Mouse (Mus musculus) natural killer cell, adult 2 months (primary cell): ENCODE data around the gene Daam2.
A peak's percentile ranks its signal among the peaks of the same experiment; 100 is the strongest.

Source experiments
- DNase-seq, 2 experiments: peaks; one replicate each; pipeline ENCODE4 v3.0.0; 2022; ENCODE audit warnings: low spot score in 2 of 2

Gene Daam2

DNA sequence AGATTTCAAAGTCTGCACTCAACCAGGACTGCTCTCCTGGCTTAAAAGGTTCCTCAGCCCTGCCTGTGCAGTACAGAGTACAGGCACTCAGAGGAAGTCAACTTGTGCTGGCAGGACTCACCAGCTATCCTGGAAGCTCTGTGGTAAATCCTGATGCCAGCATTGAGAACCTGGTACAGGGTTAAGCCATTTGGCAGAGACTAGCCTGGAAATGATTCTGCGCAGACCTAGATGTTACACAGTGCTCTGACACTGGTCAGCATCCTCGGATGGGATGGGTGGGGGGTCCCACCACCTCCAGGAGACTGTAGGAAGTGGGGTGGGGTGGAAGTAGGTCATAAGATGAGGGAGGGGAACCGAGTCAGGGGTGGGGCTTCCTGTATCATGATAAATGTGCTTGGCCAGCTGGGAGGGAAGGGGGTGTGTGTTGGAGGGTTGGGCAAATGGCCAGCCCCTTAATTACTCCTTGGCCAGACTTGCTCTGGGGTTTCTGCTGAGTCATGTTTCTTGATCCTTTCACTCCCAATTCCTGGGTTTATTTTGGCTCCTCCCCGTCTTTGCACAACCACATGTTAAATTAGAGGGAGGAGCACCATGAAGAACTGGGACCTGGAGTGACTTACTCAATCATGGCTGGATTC lies 132.0 kb downstream of the Daam2 start:
- DNase-seq = no peak

DNA sequence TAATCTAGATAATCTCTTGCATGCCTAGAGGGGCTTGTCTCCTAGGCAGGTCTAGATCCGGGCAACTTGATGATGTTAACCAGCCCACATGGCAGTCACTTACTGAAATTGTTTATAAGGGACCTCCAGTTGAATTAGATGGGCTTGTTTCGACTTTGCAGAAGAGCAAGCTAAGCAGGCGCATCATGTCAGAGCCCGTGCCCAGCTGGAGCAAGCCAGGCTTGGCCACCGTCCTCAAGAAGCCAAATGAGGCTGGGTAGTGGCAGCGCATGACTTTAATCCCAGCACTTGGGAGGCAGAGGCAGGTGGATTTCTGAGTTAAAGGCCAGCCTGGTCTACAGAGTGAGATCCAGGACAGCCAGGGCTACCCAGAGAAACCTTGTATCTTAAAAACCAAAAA lies 133.0 kb downstream of the Daam2 start:
- no peak for DNase-seq

GRCm38 (mm10) chr17:49430136-49430535 lies 134.0 kb downstream of the Daam2 start:
- no peak for DNase-seq

DNA sequence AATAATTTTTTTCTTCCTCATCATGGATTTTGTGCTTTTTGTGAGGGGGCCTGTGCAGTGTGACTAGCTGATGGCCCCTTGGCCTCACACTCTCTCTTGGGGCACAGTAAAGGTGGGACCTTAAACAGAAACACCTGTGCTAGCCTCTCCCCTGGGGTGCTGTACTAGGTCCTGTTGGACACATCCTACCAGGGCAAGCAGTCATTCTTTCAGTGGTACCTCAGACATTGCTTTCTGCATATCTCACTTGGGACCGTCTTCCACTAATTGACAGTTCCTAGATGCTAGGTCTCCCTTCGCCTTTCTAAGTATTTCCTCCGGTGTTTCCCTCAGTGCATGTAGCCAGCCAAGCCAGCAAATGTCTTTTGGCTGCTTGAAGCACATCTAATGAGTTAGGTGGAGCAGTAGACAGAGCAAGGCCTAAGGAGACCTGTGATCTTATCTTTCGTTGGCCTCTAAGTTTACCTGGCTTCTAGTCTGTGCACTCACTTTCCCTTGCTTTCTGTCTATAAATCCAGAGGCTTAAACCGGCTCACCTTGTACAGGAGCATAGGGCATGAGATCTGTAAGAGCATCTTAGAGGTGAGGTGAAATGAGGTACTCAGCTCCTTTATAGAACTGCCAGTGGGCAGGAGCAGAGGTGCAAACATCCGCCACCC lies 134.5 kb downstream of the Daam2 start:
- DNase-seq = no peak

- DNase-seq = no peak
Observed at GRCm38 (mm10) chr17:49428751-49429415, 135.3 kb downstream of the Daam2 start.

GRCm38 (mm10) chr17:49428239-49428688 lies 135.9 kb downstream of the Daam2 start, which contains the start of gene Mocs1:
TSS of gene Mocs1 (plus strand) at chr17:49428362.
- DNase-seq = peak; percentile 85 to 87

- DNase-seq = no peak
Observed at GRCm38 (mm10) chr17:49427631-49428238, 136.4 kb downstream of the Daam2 start.

DNA sequence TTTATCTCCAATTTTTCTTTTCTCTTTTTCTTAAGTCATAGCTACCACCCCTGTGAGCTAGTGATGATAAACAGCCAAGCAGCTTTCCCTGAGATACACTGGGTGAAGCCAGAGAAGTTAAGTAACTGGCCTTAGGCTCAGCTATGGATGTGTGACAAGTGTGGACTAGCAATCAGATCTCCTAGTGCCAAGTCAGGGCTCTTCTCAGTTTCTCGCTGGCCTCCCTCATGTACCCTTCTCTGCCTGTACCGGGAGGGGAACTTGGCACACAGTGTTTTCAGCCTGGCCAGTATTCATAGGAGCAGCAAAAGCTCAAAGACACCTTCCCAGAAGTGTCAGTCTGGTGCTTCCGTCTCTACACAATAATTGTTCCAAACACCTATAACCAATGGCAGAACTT lies 140.3 kb downstream of the Daam2 start:
- DNase-seq = no peak

DNA sequence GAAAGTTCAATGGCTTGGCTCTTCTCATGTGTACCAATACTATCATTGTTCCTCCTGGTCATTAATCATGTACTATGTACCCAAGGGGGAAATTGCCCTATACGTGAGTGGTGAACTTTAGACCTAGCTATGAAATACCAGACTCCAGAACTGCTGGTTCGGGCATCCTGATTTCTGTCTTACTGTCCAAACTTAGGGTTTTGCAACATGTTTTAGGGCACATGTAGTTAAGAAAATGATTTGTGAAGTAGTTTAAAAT lies 141.1 kb downstream of the Daam2 start:
- no peak for DNase-seq

DNA sequence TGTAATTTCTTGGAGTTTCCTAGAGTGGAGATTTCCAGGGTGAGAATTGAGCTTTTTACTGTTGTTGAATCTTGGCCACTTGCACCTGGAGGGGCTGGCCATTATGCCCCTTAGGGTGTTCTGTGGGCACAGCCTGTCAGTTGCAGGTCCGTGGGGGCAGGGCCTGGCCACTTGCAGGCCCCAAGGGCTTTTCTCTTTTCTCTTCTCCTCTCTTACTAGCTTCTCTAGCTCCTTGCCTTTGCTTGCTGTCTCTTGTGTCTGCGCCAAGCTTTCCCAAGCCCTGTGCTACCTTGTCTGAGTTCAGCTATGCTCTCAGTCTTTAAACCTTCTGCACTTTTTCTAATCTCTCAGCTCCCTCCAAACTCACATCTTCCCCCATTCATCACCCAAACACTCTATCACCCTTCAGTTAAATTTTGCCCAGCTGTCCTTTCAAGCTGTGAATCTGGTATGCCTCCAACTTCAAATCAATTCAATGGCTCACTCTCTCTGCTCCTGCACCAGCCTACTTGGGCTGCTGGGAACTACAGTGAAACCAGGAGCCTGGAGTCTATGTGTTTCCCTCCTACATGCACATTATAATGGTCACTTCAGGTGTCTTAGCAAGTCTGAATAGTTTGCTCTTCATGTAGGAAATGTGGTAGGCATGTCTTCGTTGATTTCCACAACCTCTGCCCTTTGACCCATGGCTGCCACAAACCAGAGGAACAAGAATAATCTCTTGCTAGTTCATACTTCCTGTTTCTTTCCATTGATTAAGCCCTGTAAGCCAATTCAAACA lies 141.7 kb downstream of the Daam2 start:
- no peak for DNase-seq

- no peak for DNase-seq
Observed at GRCm38 (mm10) chr17:49419813-49420212, 144.3 kb downstream of the Daam2 start.

- DNase-seq = no peak
Observed at GRCm38 (mm10) chr17:49416228-49416627, 147.9 kb downstream of the Daam2 start.

DNA sequence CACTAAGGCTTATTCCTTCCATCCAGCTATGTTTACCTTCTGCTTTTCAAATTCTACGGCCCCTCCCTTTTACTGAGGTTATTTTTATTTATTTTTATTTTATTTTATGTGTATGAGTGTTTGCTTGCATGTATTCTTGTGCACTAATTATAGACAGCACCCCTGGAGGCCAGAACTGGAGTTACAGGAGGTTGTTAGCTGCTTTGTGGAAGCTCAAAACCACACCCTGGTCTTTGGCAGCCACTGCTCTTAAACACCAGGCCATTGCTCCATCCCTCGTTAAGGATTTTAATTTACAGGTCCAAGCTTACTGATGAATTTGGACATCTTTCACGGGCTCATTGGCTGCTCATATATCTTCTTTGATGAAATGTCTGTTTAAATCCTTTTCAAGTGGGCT lies 150.6 kb downstream of the Daam2 start:
- peak in 1 of 2 experiments; percentile 4 for DNase-seq

DNA sequence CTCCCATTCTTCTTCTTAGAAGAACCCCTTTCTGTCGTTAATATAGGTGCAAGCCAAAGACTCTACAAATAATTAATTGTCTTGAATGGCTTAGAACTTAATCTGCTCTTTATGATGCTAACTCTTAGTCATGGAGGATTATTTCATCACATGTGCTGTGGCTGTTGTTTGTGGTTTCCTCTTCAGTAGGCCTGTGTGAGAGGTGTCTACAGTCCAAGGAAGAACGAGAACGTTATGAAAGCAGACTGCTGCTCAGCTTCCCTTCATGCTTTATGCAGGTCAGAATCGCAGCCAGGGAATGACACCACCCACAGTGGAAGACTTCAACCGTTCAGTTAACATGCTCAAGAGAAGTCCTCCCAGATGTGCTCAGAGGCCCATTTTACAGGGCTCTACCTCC lies 151.2 kb downstream of the Daam2 start:
- DNase-seq = peak; percentile 8 to 32
